Mouse (Mus musculus): ENCODE results near the gene Mup6.
A peak's percentile ranks its signal among the peaks of the same experiment; 100 is the strongest.
"Not testable (repeated sequence)": the region's sequence is repeated elsewhere in the genome, so short reads cannot be mapped to it uniquely, and the experiment has no call there.

Mup6 gene

DNA sequence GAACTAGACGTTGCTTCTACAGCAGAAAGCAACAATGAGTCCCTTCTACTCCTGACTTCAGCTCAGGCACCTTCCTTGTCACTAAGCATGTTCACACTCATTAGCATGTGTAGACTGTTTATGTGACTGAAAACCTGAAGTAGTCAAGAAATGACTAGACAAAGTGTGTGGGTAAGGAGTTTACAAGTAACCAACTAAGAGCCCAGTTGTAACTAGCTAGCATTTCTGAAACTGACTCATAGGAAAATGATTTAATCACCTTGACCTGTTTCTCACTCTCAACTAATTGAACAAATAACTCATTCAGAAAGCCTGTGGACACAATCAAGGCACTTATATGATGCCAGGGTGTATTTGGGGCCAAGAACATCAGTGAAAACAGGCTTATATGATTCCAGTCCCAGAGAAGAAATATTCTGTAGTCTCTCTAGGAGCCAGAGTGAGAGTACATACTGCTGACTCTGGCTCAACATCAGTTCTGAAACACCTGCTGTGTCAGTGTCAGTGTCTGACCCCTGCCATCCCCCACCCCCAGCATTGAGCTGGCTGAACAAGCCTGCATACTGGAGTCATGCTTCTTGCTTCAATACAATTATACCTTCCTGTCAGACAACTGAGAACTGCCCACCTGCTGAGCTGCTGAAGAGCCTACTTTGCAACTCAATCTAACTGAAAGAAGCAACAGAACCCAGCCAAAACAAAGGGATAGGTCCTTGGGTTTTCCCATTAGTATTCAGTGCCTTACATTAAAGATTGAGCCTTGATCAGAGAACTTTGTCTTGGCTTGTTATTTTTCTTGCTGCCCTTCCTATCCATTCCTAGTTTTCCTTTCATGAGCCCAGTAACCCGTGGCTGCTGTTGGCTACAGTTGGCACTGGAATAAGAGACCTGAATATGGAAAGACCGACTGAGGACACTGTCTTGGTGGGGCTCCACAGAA lies at the start of gene Mup6:
Gene Mup6, plus strand, starts transcription at position 890 of the 940 bp plus-strand sequence.
- DNase-seq (ENCODE audit: low spot score), result no peak

GRCm38 (mm10) chr4:59914608-59915403 lies 49.3 kb upstream of the Mup6 start, which contains the start of gene Slc46a2:
Slc46a2 (minus strand) TSS chr4:59915056.
- DNase-seq (ENCODE audit: low spot score), result no peak

- no peak for DNase-seq (ENCODE audit: low spot score)
Measured at GRCm38 (mm10) chr4:59917966-59918365, 46.1 kb upstream of the Mup6 start.

DNA sequence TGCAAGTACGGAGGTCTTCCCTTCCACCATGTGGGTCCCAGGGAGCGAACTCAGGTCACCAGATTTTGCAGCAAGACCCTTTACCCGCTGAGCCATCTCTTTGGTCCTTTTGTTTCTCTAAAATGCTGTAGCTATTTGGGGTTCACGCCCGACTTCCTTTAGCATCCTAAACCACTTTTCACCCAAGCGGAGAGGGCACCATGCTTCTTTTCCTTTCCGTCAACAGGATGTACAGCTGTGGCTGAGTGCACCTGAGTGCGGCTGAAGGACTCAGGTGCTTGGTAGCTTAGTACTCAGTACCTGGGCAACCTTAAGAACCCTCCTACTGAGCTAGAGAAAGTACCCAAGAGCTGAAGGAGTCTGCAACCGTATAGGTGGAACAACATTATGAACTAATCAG lies 39.0 kb upstream of the Mup6 start:
- no peak for DNase-seq (ENCODE audit: low spot score)

DNA sequence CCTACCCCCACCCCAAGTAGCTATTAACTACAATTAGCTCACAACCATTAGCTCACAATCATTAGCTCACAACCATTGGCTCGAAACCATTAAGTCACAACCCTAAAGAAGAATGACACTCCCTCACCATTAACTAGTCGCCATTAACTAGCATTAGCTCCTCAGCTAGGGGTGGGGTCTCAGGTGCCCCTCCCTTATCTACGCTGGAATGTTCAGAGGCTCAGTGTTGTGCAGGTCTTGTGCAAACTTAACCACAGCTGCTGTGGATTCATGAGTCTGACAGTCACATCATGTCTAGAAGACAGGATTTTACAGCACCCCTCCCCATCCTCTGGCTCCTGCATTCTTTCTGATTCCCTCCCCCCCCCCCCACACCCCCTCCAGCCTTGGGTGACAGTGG lies 36.4 kb upstream of the Mup6 start:
- DNase-seq (ENCODE audit: low spot score), result no peak

GRCm38 (mm10) chr4:59928347-59928746 lies 35.7 kb upstream of the Mup6 start:
- DNase-seq (ENCODE audit: low spot score), result peak; percentile 82

GRCm38 (mm10) chr4:59932505-59933281 lies 31.4 kb upstream of the Mup6 start:
- peak; percentile 51 for DNase-seq (ENCODE audit: low spot score)

DNA sequence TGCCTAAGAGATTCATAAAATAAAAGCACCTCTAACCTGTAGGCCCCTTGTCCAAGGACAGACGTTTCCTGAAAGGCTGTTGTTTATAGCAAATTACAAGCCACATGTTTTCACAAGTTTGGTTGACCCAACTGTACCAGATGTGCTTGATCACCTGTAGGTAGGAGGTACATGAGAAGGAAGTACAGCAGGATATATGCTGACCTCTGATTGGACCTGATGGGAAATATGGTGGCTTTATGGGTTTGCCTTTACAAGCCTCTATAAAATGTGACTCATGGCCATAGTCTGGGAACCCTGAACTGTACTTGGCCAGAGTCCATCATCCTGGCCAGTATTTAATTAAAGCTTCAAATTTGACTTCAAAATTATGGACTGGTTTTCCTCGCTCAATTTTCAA lies 26.6 kb upstream of the Mup6 start:
- DNase-seq (ENCODE audit: low spot score), result no peak

DNA sequence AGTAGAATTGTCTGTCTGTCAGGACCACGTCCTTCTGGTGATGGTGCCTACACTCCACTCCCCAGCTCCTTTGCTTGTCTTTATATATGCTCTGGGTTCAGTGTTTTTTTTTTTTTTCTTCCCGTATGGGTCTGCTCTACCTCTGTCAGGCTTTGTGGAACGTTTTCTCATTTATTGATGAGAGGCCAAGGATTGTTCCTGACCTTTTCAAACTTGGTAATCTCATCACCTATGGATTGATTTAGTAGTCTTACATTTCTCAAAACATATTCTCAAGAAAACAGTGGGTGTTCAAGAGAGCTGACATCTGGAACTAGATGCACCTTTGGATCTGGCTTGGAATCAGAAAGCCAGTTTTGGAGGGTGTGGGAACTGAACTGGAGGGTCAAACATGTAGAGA lies 3.5 kb upstream of the Mup6 start, which contains the start of gene Mup4:
Gene Mup4, minus strand, starts transcription at position 101 of the 400 bp plus-strand sequence.
- no peak for DNase-seq (ENCODE audit: low spot score)

GRCm38 (mm10) chr4:59997894-59998293 lies 33.8 kb downstream of the Mup6 start:
- DNase-seq (ENCODE audit: low spot score), result not testable (repeated sequence)

DNA sequence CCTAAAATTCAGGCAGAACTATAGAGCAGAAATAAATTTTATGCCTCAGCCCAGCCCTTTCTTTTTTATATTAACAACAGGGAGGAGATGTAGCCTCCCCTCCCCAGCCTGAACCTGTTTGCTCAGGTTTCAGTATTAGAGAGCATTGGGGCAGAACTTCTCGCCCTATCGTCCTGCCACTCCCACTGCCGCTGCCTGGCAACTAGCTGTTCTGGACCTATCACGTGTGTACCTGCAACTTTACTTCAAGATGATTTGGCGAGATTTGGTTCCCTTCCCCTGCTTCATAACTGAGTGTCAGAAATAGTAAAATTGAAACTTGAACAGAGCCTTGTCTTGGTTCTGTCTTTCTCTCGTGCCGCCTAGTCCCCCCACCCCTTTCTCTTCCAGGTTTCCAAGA lies 56.0 kb downstream of the Mup6 start:
- not testable (repeated sequence) for DNase-seq (ENCODE audit: low spot score)

GRCm38 (mm10) chr4:60029334-60030111 lies 65.4 kb downstream of the Mup6 start:
- not testable (repeated sequence) for DNase-seq (ENCODE audit: low spot score)
